Mouse (Mus musculus) lung, adult 2 months (tissue): ENCODE data around the gene Ammecr1.

Source experiments
- CTCF ChIP-seq: fragments of 200-500 bp; IDR thresholded peaks from 2 replicates; pipeline ENCODE4 v1.5.1; 2011; ENCODE audit warnings: mild to moderate bottlenecking, low read length, control low read depth; ENCODE audit not compliant: insufficient read depth
- POLR2A ChIP-seq: fragments of 200-500 bp; IDR thresholded peaks from 2 replicates; pipeline ENCODE4 v1.6.1; 2011; ENCODE audit warnings: low read depth, mild to moderate bottlenecking, control low read depth, low read length, borderline replicate concordance; ENCODE audit errors: extremely low read depth

- no peak for TF ChIP-seq POLR2A
- TF ChIP-seq CTCF: no peak
Measured at GRCm38 (mm10) chrX:142983638-142984037, 17.1 kb upstream of the Ammecr1 start.
